Mouse (Mus musculus) cerebellum, adult 9-11 months (tissue): ENCODE measurements at regions not wholly inside any gene's neighbourhood (a gene's known extent, or its start where the extent isn't known, plus 50 kb on each side); places are given as distances from the start of the nearest gene placed in this dataset.

Experiments
- DNase-seq: peaks from one replicate; pipeline ENCODE4 v3.0.0; 2022

DNA sequence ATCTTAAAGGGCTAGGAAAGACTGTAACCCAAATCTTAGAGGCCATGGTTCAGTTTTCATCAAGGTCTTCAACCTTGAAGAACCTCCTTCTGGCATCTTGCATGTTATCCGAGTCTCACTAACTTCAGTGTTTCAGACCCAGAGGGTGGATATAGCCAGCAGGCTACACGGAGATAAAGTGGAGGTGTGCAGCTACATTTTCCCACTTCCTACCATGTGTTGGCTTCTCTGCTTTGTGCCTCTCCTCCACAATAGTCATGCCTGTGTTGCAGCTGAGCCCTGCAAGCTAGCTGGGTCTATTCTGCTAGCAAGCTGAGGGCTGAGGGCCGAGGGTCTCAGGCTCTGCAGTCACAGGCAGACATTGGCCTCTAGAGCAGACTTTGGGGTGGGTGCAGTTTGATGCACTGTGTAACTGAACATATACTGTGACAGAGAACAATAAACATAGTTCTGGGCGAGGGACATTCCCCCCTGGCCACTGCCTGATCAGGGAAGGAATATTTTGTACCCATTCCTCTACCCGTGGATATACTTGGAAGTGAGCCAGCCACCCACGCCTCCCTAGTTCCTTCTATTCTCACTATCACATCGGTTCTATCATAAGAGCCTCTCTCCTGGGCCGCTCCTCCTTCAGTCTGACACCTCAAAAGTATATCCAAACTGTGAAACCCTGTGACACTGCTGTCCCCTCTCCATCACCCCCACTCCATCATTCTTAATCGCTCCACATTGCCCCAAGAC is 152.6 kb upstream of the Mycn start:
- no peak for DNase-seq

DNA sequence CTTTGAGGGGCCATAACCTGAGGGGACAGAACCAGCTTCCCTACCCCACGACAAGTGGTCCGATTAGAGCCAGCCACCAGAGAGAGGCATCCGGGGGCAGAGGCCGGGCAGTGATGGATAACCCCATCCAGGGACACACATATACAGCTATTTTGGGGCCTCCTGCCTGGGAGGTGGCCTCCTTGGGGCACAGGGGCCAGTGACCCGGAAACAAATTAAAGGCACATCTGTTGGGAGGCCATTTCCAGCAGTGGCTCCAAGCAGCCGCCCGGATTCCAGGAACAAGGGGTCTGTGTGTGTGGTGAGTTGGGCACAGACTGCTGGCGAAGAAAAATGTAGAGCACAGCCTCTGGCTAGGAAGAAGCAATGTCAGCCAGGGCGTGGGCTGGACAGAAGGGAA is 144.2 kb upstream of the Mycn start:
- no peak for DNase-seq

DNA sequence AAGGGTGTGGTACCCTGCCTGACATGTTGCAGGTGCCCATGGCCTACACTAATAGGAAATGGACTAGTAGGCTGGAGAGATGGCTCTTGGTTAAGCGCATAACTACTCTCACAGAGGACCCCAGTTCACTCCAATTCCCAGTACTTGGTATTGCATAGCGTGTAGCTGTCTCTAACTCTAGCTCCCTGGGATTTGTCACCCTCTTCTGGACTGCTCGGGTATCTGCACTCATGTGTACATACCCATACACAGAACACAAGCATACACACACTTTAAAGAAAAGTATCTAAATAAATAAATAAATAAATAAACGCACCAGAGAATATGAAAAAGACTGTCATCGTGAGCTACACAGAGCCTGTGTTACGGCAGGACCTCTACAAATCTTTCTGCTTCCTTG is 143.8 kb upstream of the Mycn start:
- no peak for DNase-seq

DNA sequence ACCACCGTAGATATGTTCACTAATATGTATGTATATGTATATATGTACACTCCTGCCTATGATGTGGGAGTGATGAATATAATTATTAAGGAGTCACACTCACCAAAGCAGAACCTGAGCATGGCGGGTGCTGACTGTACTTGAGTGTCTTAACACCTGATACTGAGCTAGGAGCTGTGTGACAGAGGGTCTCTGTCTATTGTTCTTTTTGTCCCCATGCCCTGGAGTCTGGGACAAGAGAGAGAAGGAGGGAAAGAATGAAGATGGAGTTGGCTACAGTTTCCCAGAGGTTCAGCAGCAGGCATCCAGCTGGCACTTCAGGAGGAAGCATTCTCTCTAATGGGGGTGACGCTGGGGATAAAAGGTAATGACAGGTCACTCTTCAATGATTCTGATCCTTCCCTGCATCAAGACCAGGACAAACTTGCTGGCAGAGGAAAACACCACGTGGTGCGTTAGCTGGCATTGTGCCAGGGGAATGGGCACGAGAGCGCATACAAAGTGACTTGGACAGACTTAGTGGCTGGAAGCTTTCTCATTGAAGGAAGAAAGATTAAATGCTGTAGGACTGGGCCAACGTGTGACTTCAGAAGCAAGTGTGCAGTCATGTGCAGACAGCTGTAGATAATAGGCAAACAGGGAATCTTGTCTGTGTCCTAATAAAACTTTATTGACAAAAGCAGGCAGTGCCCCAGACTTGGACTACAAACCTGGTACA is 141.8 kb upstream of the Mycn start:
- peak; percentile 4 for DNase-seq

DNA sequence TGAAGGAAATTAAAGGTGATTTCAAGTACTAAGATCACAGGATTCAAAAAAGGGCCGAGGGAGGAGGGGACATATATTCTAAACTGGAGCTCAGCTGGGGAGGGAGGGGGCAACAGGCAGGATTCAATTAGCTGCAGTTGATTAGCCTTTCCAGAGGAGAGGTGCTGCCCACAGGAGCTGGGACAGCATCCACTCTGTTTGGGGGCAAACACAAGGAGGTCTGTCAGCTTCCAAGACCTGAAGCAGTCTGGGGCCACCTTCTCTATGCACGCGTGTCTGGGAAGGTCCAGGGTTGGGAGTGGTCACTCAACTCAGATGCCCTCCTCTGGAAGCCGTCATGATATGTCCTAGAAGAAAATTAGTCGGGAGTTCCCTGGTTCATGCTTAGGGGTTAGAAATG is 139.1 kb upstream of the Mycn start:
- DNase-seq = no peak

DNA sequence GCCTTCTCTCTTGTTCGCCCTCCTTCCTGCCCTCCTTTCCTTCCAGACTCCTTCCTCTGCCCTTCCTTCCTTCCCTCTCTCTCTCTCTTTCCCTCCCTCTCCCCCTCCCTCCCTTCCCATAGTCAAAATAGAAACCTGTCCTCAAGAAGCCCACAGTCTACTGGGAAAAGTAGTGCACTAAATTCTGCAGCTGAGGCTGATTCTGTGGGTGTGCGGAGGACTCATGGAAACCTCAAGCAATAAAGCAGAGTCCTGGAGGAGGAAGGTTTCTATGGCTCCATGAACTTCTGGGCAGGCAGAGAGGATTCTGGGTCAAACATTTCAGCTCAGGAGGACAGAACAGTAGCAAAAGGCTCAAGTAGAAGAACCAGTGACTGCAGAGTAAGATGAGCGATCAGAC is 138.1 kb upstream of the Mycn start:
- DNase-seq = no peak

DNA sequence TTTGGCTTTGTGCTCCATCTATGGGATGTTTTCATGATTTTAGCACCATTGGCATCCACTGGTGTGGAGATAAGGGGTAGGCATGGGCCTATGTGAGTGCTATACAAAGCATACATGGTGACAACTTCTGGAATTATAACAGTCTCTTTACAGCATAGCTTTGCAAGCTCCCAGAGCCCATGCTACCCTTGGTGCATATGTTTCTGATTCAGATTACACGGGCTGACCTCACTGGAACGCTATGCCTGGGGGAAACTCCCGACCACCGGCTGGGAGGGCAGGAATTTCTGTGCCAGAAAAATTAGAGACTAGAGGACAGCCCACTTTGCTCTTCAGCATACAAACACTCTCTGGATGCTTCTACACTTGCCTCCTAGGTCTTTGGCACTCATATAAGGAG is 136.0 kb upstream of the Mycn start:
- no peak for DNase-seq

DNA sequence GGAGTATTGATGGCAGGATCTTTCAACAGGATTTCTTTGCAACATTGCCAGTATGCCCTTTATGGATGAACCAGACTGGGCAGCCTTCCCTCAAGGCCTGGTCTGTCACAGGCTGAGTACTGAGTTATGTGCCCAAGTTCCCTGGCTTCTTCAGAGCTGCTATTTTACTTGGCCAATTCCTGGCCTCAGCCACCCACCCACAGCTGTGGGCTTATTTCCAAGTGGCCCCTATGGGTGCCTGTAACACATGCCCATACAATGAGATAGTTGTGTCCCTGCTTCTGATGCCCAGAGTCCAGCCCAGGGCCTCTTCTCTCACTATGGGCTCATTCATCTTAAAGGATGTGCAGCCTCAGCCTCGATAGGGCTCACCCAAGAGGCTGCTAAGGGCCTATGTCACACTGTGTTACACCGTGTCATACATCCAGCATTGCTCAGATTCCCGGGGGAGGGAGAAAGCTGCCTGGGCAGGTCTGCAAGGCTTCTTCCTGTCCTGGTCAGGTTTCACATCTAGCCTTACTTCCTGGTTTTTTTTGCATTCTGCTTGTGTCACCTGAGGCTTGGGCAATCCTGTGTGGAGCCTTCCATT is 135.1 kb upstream of the Mycn start:
- no peak for DNase-seq

DNA sequence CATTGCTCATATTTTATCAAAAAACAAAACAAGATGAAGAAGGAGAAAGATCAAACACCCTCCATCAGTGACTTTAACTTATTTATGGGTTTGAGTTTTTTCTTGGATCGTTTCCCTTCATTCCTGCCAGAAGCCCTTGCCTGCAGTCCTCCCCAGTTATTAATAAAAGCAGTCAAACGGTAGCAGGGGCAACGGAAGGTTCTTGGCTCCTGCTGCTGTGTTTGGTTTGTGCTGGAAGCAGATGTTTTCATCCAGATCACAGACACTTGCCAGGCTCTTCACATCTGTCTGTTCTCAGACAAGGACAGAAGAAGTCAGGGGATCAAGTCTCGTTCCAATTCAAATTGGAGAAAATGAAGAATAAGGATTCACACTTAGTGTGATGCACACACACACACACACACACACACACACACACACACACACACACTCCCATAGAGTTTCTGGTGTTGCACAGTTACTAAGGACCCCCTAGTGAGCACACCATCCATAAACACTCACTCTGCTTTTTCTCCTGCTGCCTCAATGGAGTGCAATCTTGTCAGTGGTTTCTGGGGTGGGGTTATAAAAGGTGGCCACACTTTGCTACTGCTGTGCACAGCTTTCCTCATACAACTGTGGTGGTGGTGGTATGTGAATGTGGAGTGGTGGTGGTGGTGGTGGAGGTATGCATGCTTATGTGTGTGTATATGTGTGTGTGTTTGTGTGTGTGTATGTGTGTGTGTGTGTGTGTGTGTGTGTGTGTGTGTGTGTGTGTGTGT is 131.6 kb upstream of the Mycn start:
- DNase-seq = no peak

DNA sequence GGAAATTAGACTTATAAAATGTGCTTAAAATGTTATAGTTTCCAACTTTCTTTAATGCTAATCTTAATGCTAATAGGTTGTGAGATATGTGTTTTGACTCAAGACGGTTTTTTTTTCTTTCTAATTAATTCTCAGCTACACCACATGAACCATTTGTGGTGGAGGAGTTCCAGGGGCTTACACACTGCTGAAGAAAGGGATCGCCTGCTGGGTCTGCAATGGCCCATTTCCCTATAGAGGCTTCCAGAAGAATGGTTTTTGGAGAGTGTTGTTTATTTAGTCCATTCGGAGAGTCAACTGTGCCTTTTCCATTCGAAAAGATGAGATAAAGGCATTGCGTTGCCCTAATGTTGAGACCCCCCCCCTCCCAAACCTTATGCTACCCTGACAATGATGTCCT is 125.6 kb upstream of the Mycn start:
- no peak for DNase-seq

DNA sequence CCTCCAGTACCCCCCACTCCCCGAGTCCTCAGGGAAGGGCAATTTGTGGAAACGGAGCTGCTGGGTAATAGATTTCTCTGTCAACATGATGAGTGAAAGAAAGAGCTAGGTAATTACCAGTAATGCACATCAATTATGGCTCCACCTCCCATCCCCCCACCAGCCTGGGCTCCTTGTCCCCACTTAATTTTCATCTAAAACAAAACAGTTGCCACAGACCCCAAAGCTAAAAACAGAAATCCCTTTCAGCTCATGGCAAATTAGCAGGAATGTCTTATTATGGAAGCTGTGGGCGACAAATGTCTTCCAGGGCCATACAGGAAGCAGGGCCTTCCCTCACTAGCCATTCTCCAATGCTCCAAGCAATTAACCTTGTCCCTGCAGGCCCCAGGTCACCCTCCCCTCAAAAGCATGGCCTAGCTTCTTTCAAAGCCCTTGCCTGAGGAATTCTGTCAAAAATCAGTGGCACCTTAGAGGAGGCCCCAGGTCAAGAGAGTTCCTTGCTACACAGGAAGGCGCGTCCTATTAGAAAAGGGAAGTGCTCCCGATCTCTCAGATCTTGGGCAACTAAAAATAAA is 125.0 kb upstream of the Mycn start:
- no peak for DNase-seq

DNA sequence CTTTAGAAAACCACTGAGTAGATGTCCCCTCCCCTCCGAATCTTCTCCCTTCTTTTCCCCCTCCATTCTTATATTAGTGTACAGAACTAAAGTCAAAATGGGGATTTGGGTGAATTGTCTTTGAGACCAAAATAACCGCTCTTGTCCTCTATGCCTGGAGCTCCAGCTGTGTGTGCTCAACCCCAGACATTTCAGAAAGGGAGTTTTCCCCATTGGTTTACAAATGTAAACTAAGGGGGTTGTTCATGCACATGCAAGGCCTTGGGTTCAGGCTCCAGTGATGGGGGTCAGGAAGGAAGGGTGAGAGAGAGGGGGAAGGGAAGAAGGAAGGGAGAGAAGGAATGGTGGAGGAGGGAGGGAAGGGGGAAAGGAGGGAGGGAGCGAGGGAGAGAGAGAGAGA is 117.8 kb upstream of the Mycn start:
- DNase-seq = no peak

DNA sequence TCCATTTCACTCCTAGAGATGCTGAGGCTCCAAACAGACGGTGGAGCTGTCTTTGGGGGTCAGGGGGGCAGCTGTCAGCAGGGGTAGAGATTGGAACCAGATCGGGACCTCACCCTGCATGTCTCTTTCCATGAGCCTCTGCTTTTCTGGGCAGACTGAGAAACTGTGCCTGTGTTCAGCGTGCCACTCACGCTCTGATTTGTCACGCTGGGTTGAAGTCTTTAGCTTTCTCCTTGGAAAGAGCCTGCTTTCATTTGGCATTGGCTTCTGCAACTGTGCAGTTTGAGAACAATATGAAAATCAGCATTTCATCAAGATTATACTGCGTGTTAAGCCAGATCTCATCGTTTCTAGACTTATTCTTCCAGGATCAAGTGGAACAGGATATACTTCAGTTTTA is 114.5 kb upstream of the Mycn start:
- DNase-seq = no peak

DNA sequence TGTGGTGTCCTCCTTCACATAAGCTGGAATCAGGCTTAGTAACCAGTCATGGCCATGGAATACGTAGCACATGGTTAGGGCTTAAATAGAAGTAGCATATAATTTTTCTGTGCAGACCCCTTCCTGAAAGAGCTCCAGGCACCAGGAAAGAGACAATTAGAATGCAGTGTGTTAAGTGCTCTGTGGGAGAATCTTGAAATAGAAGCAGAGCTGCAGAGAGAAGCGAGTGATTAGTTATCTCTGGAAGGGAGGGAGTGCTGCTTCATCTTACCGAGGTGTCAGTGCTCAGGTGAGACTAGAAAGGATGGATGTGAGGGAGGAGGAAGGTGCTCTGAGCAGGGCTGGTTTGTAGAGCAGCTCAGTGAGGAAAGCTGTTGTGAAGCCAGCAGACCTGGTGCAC is 112.9 kb upstream of the Mycn start:
- DNase-seq = no peak

DNA sequence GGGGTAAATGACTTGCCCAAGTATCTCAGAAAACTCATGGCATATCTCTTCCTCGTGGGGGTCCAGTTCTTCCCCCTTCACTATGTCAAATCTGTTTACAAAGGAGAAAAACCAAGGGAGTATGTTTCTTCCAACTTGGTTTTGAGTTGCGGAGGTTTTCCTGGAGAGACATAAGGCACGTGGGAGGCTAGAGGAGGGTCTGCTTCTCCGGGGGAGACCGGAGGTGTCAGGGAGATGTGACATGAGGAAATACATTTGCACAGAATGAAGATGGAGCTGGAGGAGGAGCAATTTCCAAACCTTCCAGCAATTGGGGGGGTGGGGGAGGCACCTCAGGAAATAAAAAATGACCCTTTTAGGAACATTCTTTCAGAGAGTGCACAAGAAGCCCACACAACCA is 112.0 kb upstream of the Mycn start:
- DNase-seq = no peak

DNA sequence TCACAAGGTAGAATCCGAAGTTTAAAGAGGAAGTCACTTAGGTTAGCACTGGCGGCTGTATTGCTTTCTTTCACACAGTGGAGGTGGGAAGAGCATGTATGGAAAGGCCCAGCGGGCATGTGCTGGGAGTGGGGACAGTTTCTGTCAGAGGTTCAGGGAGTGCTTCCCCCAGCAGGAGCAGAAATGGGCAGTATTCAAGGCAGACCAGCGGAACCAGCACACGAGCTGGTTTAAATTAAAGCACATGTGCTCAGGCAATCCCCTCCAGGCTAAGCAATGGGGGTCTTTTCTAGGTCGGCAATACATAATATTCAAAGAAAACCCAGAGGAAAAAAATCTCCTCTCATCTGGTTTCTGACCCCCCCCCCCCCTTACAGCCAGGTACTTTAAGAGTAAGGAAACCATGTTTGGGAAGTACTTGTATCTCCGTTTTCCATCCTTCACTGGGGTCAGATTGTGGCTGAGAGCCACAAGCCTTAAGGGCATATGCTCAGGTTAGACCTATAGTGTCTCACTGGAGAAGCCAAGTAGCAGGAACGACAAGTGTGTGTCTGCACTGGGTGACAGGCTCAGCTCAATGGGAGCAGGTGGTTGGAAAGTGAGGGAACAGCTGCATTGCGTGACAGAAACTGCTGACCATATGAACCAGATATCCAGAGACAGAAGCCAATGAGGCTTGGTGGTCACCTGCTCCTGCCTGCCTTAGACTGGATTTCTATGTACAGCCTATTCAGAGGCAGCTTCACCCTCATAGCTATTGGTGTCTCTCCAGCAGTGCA is 111.3 kb upstream of the Mycn start:
- DNase-seq = no peak

DNA sequence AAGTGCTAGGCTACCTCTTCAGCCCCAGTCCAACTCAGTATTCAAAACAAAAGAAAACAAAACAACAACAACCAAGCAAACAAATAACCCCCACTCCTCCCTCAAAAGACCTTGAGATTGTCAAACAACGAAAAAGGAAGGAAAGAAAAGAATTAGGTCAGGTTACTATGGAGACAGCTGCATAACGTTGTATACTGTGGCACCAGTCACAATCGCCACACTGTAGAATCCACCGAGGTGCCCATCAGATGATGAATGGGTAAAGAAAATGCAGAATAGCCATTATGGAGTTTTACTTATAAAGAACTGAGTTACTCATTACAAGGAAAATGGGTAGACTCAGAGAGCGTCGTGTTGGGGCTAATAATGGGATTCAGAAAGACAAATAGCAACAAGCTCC is 110.5 kb upstream of the Mycn start:
- no peak for DNase-seq

DNA sequence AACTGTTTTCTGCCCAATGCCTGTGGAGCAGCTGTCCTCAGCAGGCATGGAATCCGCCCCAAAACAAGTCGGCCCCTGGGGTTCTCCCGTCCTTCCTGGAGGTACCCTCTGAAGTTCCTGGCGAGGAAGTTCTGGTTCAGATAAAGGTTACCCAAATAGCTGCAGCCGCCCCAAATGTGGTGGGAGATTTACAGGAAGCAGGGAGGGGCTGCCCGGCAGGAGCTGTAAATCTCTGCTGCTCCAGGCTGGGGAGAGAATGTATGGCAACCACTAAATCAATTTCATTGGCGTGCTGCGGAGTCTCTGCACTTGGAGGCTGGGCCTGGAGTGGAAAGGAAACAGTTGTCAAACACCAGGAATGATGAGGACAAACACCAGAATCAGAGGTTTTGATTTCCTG is 107.9 kb upstream of the Mycn start:
- no peak for DNase-seq

DNA sequence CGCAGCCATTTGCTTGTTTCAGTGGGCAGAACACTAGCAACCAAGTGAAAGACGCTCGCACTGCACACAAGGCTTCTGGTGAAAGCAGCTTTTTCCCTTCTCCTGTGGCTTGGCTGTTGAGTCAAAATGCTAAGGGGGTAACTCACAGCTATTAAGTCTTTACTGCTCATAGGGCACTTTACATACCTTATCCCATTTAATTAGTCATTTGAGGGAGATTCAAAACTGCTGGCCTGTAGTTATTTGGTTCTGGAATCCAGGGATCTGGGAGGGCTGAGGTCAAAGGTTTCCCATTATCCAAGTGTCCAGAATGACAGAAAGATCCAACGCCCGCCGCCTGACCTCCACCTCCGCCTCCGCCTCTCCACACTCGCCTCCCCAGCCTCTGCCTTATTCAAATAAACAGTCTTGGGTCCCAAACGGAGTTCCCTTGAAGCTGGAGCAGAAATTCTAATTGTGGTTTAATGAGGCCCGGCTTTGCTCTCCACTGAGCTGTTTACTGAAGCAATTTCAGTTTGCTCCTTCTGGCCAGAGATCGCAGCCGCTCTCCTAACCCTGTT is 106.5 kb upstream of the Mycn start:
- DNase-seq = no peak

DNA sequence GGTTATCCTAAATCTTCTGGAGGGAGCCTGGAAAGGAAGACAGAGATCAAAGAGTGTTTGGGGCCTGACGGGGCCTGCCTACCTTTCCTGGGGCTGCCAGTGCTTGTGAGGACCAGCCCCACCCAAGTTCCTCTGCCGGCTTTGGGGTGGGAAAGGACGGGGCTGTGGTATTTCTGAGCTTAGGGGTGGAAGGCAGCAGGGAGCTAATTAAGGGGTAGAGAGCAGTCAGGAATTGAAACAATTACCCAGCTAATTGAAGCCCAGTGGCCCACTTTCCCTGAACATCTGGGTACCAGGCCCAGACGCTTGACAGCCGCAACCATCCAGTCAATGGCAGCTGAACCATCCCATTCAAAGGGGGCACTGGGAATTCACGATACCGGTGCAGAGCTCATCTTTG is 101.2 kb upstream of the Mycn start:
- no peak for DNase-seq

DNA sequence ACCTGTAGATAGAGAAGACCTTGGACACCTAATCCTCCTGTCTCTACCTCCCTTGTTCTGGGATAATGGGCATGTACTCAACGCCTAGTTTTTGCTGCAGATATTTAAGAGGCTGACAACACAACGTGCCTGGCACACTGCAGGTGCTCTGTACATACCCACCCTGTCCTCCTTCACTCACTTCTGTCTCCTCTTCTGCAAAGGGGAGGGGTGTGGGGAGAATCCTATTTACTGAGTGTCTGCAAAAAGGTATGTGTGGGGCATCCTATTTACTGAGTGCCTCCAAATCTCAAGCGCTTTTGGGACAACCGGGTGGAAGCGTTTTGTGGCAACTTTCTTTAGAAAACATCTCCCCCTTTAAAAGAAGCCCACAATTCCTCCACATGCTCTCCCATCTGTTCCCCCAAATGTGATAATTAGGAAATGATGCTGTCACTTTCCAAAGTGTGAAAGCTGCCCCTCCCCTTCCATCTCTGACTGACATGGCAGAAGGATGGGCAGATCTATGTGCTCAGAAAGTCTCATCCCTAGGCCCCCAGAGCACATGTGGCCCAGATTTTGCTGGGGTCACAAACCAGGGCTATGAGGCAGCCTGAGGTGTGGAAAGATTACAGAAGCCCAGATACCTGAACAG is 93.5 kb upstream of the Mycn start:
- no peak for DNase-seq

DNA sequence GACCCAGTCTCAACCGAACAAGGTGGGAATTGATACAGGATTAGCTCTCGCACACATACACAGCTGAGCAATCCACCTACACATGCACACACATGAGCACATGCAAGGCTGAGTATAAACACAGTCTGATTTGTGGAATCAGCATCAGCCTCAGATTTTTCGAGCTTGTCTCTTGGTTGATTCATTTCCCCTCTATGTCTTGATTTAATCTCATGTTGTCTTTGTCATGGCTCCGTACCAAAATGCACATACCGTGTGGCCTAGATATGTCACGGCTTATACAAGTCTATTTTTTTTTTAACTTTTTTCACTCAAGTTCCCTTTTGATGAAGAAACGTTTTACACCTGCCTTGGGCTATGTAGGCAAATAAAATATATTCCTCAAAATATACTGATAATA is 88.6 kb upstream of the Mycn start:
- DNase-seq = no peak
